Mouse (Mus musculus) hindbrain, embryonic 10.5 days (tissue): ENCODE measurements at regions not wholly inside any gene's neighbourhood (a gene's known extent, or its start where the extent isn't known, plus 50 kb on each side); places are given as distances from the start of the nearest gene placed in this dataset.
A peak's percentile ranks its signal among the peaks of the same experiment; 100 is the strongest.

ENCODE experiments used
- DNase-seq: peaks from one replicate; pipeline ENCODE4 v3.0.0-alpha.2; 2017; ENCODE audit warnings: low spot score
- H3K27ac ChIP-seq: fragments of 300-500 bp; sonication (generic); 2 replicates; pipeline ENCODE4 v1.5.1; 2016; ENCODE audit warnings: mild to moderate bottlenecking, moderate library complexity
- H3K27me3 ChIP-seq: fragments of 300-500 bp; sonication (generic); 2 replicates; pipeline ENCODE4 v1.6.1; 2016; ENCODE audit warnings: mild to moderate bottlenecking; ENCODE audit not compliant: poor library complexity, insufficient read depth, severe bottlenecking
- H3K36me3 ChIP-seq: fragments of 300-500 bp; sonication (generic); 2 replicates; pipeline ENCODE4 v1.6.1; 2016; ENCODE audit warnings: mild to moderate bottlenecking, moderate library complexity
- H3K4me1 ChIP-seq: fragments of 300-500 bp; sonication (generic); replicated peaks from 2 replicates; pipeline ENCODE4 v1.6.1; 2016; ENCODE audit warnings: mild to moderate bottlenecking
- H3K4me3 ChIP-seq: fragments of 300-500 bp; sonication (generic); 2 replicates; pipeline ENCODE4 v1.5.1; 2016; ENCODE audit warnings: mild to moderate bottlenecking, moderate library complexity
- H3K9me3 ChIP-seq: fragments of 300-500 bp; sonication (generic); 2 replicates; pipeline ENCODE4 v1.6.1; 2016; ENCODE audit warnings: mild to moderate bottlenecking, moderate library complexity
- WGBS: fragments of 180-500 bp; shearing (Covaris S2); methylation state at CpG from one replicate; pipeline ENCODE4 v1.1.7; 2016; 5-methylcytosine and 5-hydroxymethylcytosine counted together

- no peaks in the 10 kb centered on the region for H3K36me3 ChIP-seq
- peak overlapping the region; percentile 80 for H3K27ac ChIP-seq
- no peak for DNase-seq
- peaks cover 9% of the 10 kb centered on the region for H3K9me3 ChIP-seq
- H3K4me3 ChIP-seq, result no peak overlapping the region
- peaks cover 33% of the 10 kb centered on the region for H3K4me1 ChIP-seq
- WGBS, result 88% methylated on average over 8 of the region's 8 CpGs
- no peaks in the 10 kb centered on the region for H3K27me3 ChIP-seq
Observed at GRCm38 (mm10) chr14:76223036-76223650, 112.5 kb downstream of the Nufip1 start.

- peak overlapping the region; percentile 80; the same call in 1 of the 2 replicates for H3K27ac ChIP-seq
- no peaks in the 10 kb centered on the region for H3K27me3 ChIP-seq
- no peaks in the 10 kb centered on the region for H3K36me3 ChIP-seq
- no peak for DNase-seq
- peaks cover 33% of the 10 kb centered on the region for H3K4me1 ChIP-seq
- H3K9me3 ChIP-seq, result peaks cover 3% of the 10 kb centered on the region; the same call in 1 of the 2 replicates
- 93% methylated on average over 2 of the region's 2 CpGs for WGBS
- H3K4me3 ChIP-seq, result no peak overlapping the region
Observed at GRCm38 (mm10) chr14:76223903-76224302, 113.2 kb downstream of the Nufip1 start.

GRCm38 (mm10) chr14:76225532-76225931, 114.8 kb downstream of the Nufip1 start:
- Histone ChIP-seq H3K36me3 (no peaks in the 10 kb centered on the region), H3K27ac (peak overlapping the region; percentile 43), H3K9me3 (no peaks in the 10 kb centered on the region), H3K27me3 (no peaks in the 10 kb centered on the region), H3K4me3 (no peak overlapping the region), H3K4me1 (peaks cover 39% of the 10 kb centered on the region)
- no peak for DNase-seq
- WGBS, result 78% methylated on average over 12 of the region's 12 CpGs

- Histone ChIP-seq H3K4me1 (peaks cover 28% of the 10 kb centered on the region), H3K27ac (no peak overlapping the region), H3K9me3 (no peaks in the 10 kb centered on the region), H3K36me3 (no peaks in the 10 kb centered on the region), H3K4me3 (no peak overlapping the region), H3K27me3 (no peaks in the 10 kb centered on the region)
- WGBS, result 79% methylated on average over 4 of the region's 4 CpGs
- DNase-seq, result no peak
Observed at GRCm38 (mm10) chr14:76226621-76227297, 116.1 kb downstream of the Nufip1 start.

GRCm38 (mm10) chr14:76228968-76229555, 118.4 kb downstream of the Nufip1 start:
- H3K36me3 ChIP-seq, result no peaks in the 10 kb centered on the region
- no peak for DNase-seq
- peaks cover 12% of the 10 kb centered on the region for H3K4me1 ChIP-seq
- no peaks in the 10 kb centered on the region for H3K9me3 ChIP-seq
- H3K27me3 ChIP-seq, result no peaks in the 10 kb centered on the region
- H3K4me3 ChIP-seq, result no peak overlapping the region
- peak overlapping the region; percentile 62 for H3K27ac ChIP-seq
- 64% methylated on average over 9 of the region's 9 CpGs for WGBS

GRCm38 (mm10) chr14:76239856-76240493, 129.3 kb downstream of the Nufip1 start:
- Histone ChIP-seq H3K36me3 (no peaks in the 10 kb centered on the region), H3K27me3 (no peaks in the 10 kb centered on the region), H3K4me1 (peaks cover 33% of the 10 kb centered on the region), H3K9me3 (no peaks in the 10 kb centered on the region), H3K27ac (no peak overlapping the region), H3K4me3 (no peak overlapping the region)
- 86% methylated on average over 14 of the region's 14 CpGs for WGBS
- DNase-seq, result no peak

- H3K9me3 ChIP-seq, result no peaks in the 10 kb centered on the region
- H3K4me1 ChIP-seq, result peaks cover 32% of the 10 kb centered on the region
- peak; percentile 36 for DNase-seq
- H3K36me3 ChIP-seq, result no peaks in the 10 kb centered on the region
- H3K27ac ChIP-seq, result peak overlapping the region; percentile 89
- 62% methylated on average over 14 of the region's 14 CpGs for WGBS
- H3K27me3 ChIP-seq, result no peaks in the 10 kb centered on the region
- H3K4me3 ChIP-seq, result 0 out of 2 replicates have a peak overlapping the region, but pooled peaks have one; percentile 14
Observed at GRCm38 (mm10) chr14:76243581-76244337, 133.1 kb downstream of the Nufip1 start.

- Histone ChIP-seq H3K4me1 (peaks cover 36% of the 10 kb centered on the region), H3K27ac (peak overlapping the region; percentile 89), H3K36me3 (no peaks in the 10 kb centered on the region), H3K27me3 (no peaks in the 10 kb centered on the region), H3K9me3 (no peaks in the 10 kb centered on the region), H3K4me3 (0 out of 2 replicates have a peak overlapping the region, but pooled peaks have one; percentile 14)
- peak; percentile 48 for DNase-seq
- WGBS, result 26% methylated on average over 18 of the region's 18 CpGs
Observed at GRCm38 (mm10) chr14:76244338-76245062, 133.8 kb downstream of the Nufip1 start.

GRCm38 (mm10) chr14:76245063-76245396, 134.3 kb downstream of the Nufip1 start:
- H3K27ac ChIP-seq, result peak overlapping the region; percentile 89
- no peaks in the 10 kb centered on the region for H3K9me3 ChIP-seq
- no peak for DNase-seq
- peaks cover 38% of the 10 kb centered on the region for H3K4me1 ChIP-seq
- 59% methylated on average over 4 of the region's 4 CpGs for WGBS
- no peaks in the 10 kb centered on the region for H3K27me3 ChIP-seq
- no peak overlapping the region for H3K4me3 ChIP-seq
- H3K36me3 ChIP-seq, result no peaks in the 10 kb centered on the region

GRCm38 (mm10) chr14:76247664-76248063, 137.0 kb downstream of the Nufip1 start:
- Histone ChIP-seq H3K36me3 (no peaks in the 10 kb centered on the region), H3K27me3 (no peaks in the 10 kb centered on the region), H3K9me3 (no peaks in the 10 kb centered on the region), H3K4me3 (no peak overlapping the region), H3K4me1 (peaks cover 39% of the 10 kb centered on the region), H3K27ac (peak overlapping the region; percentile 3; the same call in 1 of the 2 replicates)
- no peak for DNase-seq
- WGBS, result 84% methylated on average over 4 of the region's 4 CpGs

- H3K4me1 ChIP-seq, result peaks cover 67% of the 10 kb centered on the region
- H3K9me3 ChIP-seq, result no peaks in the 10 kb centered on the region
- WGBS, result 44% methylated on average over 3 of the region's 3 CpGs
- peak; percentile 23 for DNase-seq
- H3K36me3 ChIP-seq, result no peaks in the 10 kb centered on the region
- no peak overlapping the region for H3K4me3 ChIP-seq
- H3K27ac ChIP-seq, result peak overlapping the region; percentile 94
- no peaks in the 10 kb centered on the region for H3K27me3 ChIP-seq
Observed at GRCm38 (mm10) chr14:76253850-76254249, 143.2 kb downstream of the Nufip1 start.
